Mouse (Mus musculus): Measurements from ENCODE around the gene Lrrc32.

- TF ChIP-seq CTCF (IDR thresholded peaks at IDR 0.05; ENCODE audit: borderline replicate concordance, control insufficient read depth, extremely low read depth, insufficient read depth, low read length, poor library complexity) (no peak), POLR2A (IDR thresholded peaks at IDR 0.05; ENCODE audit: control insufficient read depth, extremely low read depth, insufficient read depth, low read length, poor library complexity) (no peak)
These were observed 48.3 kb downstream of the Lrrc32 start for GRCm38 (mm10) chr7:98537210-98537966.

Data from thymus, adult 2 months (tissue).